Mouse (Mus musculus) liver, embryonic 14.5 days (tissue): ENCODE data around the gene Rdh9.

Source experiments
- CTCF ChIP-seq: IDR thresholded peaks from 2 replicates; pipeline ENCODE4 v1.5.1; 2016; ENCODE audit warnings: antibody characterized with exemption, low read depth, control low read depth
- EP300 ChIP-seq: IDR thresholded peaks from 2 replicates; pipeline ENCODE4 v1.6.1; 2016; ENCODE audit warnings: antibody characterized with exemption, low read depth

GRCm38 (mm10) chr10:127731397-127731796 is 44.8 kb upstream of the Rdh9 start:
- TF ChIP-seq EP300, result no peak
- TF ChIP-seq CTCF, result no peak
